In the genomic region with DNA sequence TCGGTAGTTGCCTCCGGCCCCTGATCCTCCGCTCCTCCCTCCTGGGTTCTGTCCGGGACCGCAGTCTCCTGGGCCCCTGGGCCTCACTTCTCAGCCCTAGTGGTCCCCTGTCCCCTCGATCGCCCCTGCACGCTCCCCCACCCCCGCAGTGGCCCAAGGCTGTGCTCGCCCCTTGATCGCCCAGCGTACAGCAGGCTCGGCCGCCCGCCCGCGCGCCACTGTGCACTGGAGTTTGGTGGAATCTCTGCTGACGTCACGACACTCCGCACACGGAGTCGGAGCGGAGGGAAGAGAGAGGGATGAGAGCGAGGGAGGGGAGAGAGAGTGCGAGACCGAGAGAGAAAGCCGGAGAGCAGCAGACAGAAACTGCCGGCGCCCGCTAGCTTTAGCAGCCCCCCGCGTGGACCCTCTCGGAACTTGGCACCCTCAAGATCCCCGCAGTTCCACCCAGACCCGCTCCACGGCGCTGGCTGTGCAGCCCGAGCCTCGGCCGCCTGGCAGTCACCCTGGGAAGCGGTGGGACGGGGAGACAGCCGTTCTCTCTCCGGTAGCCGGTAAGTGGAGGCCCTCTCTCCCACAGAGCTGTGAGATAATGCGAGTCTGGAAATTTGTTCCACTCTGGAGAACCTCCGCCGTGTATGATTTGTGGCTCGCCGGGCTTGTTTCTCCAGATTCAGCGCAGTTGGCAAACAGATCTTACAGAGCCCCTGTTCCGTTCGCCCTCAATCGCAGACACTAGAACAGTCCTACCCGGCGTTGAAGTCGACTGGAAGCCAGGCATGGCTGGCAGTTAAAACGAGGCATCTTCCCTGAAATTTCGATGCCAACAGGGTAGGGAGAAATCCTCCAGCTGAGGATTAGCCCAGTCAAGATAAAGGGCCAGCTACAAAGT, we compare ENCODE assay signal across 7 mouse cellular contexts. TPM values are rescaled to one million over a fixed set of nuclear protein-coding genes. Genes with fewer than 3 reads are reported as not detected.
DNase-seq lines count a peak whose midpoint lies in the region; ATAC-seq and TF ChIP-seq lines count a peak whose summit lies in the region.

TSS of gene Pitx2 (plus strand) at position 270 of the 892 bp plus-strand sequence.

- DNase-seq in Patski (ENCODE audit: low read depth, low spot score) = peak; percentile 82
- DNase-seq in forebrain, postnatal 0 days = peak; percentile 75
- no peak for DNase-seq in large intestine, adult 2 months (ENCODE audit: low read depth, low spot score)
- DNase-seq in cerebellum, adult 9-11 months = no peak
- DNase-seq in cerebellum, adult 18-20 months = no peak

- H3K4me1 ChIP-seq in ES-Bruce4 (ENCODE audit: control insufficient read depth, insufficient read depth, low read length) = no peaks in the 10 kb centered on the region
- peaks cover 11% of the 10 kb centered on the region; the same call in 1 of the 2 replicates for H3K4me1 ChIP-seq in forebrain, postnatal 0 days (ENCODE audit: insufficient read depth)
- H3K4me1 ChIP-seq in neural tube, embryonic 13.5 days (replicated peaks) = peaks cover 28% of the 10 kb centered on the region

- WGBS in forebrain, postnatal 0 days = under 1% methylated on average over 60 of the region's 60 CpGs
- WGBS in large intestine, adult 2 months = 2% methylated on average over 60 of the region's 60 CpGs
- WGBS in neural tube, embryonic 13.5 days = under 1% methylated on average over 60 of the region's 60 CpGs

- no peak for TF ChIP-seq POLR2A in ES-Bruce4 (IDR thresholded peaks at IDR 0.05; ENCODE audit: insufficient read depth, low read length)

- H3K27me3 ChIP-seq in ES-Bruce4 (ENCODE audit: control insufficient read depth, insufficient read depth, low read length, poor library complexity, severe bottlenecking) = peaks cover 49% of the 10 kb centered on the region
- H3K27me3 ChIP-seq in Patski = no peaks in the 10 kb centered on the region
- peaks cover 83% of the 10 kb centered on the region for H3K27me3 ChIP-seq in forebrain, postnatal 0 days (ENCODE audit: insufficient read depth, low read length)
- peaks cover 94% of the 10 kb centered on the region for H3K27me3 ChIP-seq in neural tube, embryonic 13.5 days

- H3K4me3 ChIP-seq in ES-Bruce4 (ENCODE audit: low read depth, low read length) = peak within 1 kb of the TSS; percentile 45
- H3K4me3 ChIP-seq in forebrain, postnatal 0 days (ENCODE audit: low read depth, low read length) = peak within 1 kb of the TSS; percentile 28
- H3K4me3 ChIP-seq in neural tube, embryonic 13.5 days = peak within 1 kb of the TSS; percentile 30

- H3K9ac ChIP-seq in ES-Bruce4 (ENCODE audit: low read depth, poor library complexity, severe bottlenecking) = peak within 1 kb of the TSS; percentile 36; the same call in 1 of the 2 replicates
- no peak within 1 kb of the TSS for H3K9ac ChIP-seq in forebrain, postnatal 0 days
- 0 out of 2 replicates have a peak within 1 kb of the TSS, but pooled peaks have one; percentile 12 for H3K9ac ChIP-seq in neural tube, embryonic 13.5 days

- in situ Hi-C loops in Patski (cut with MboI; ENCODE audit: low pct_unique_long_range_greater_than_20kb) = loop anchor here (5.0 to 25.0 kb wide), 8 partner anchors 728 to 1363 kb away; partner anchors contain the start of gene Ap1ar

- H3K27ac ChIP-seq in ES-Bruce4 (ENCODE audit: insufficient read depth, low read length) = no peak within 1 kb of the TSS
- H3K27ac ChIP-seq in forebrain, postnatal 0 days (ENCODE audit: low read depth, low read length) = no peak within 1 kb of the TSS
- no peak within 1 kb of the TSS for H3K27ac ChIP-seq in neural tube, embryonic 13.5 days (replicated peaks)

- TF ChIP-seq EP300 in ES-Bruce4 (IDR thresholded peaks at IDR 0.05; ENCODE audit: insufficient read depth, low read depth, low read length) = no peak

- no peaks in the 10 kb centered on the region for H3K9me3 ChIP-seq in ES-Bruce4 (replicated peaks; ENCODE audit: control insufficient read depth, insufficient read depth, low read length, poor library complexity, severe bottlenecking)
- H3K9me3 ChIP-seq in forebrain, postnatal 0 days (ENCODE audit: low read length) = no peaks in the 10 kb centered on the region
- H3K9me3 ChIP-seq in neural tube, embryonic 13.5 days = no peaks in the 10 kb centered on the region

- CTCF ChIA-PET in Patski (lab: Charles Lee) = interaction anchor here (0.8 to 17.1 kb wide), 5 partner anchors 9 to 856 kb away, joined by 3 to 345 read pairs (median 4); no protein-coding TSS in a partner anchor

- no peaks in the 10 kb centered on the region for H3K36me3 ChIP-seq in ES-Bruce4 (ENCODE audit: control insufficient read depth, insufficient read depth, low read length, poor library complexity, severe bottlenecking)
- no peaks in the 10 kb centered on the region for H3K36me3 ChIP-seq in forebrain, postnatal 0 days (ENCODE audit: insufficient read depth)
- no peaks in the 10 kb centered on the region for H3K36me3 ChIP-seq in neural tube, embryonic 13.5 days

- H3K4me2 ChIP-seq in forebrain, postnatal 0 days (ENCODE audit: low read depth) = peak within 1 kb of the TSS; percentile 45
- peak within 1 kb of the TSS; percentile 57 for H3K4me2 ChIP-seq in neural tube, embryonic 13.5 days

- POLR2A ChIA-PET in Patski (lab: Charles Lee) = interaction anchor here (23.8 kb wide), 1 partner anchor 19 kb away, joined by 623 read pairs; no protein-coding TSS in a partner anchor

- peak; percentile 92 for ATAC-seq in Patski
- peak; percentile 53 for ATAC-seq in forebrain, postnatal 0 days
- ATAC-seq in neural tube, embryonic 13.5 days (ENCODE audit: low read depth) = peak; percentile 77

- TF ChIP-seq CTCF in ES-Bruce4 (IDR thresholded peaks at IDR 0.05; ENCODE audit: low read depth, low read length) = no peak
- no peak for TF ChIP-seq CTCF in Patski (IDR thresholded peaks at IDR 0.05)
- TF ChIP-seq CTCF in forebrain, postnatal 0 days (IDR thresholded peaks at IDR 0.05; ENCODE audit: low read depth) = no peak

RNA-seq across cellular contexts. Expression of gene Pitx2, which starts in this region (rescaled TPM):
- 21.4 and 23.4 TPM in 2 replicates for polyA plus RNA-seq in ES-Bruce4 (2011; ENCODE audit: insufficient read depth, insufficient read length, low read depth, missing spikeins)
- polyA plus RNA-seq in Patski (2021) = 199 TPM
- 2.1 and 10.5 TPM in 2 replicates for total RNA-seq in forebrain, postnatal 0 days (2014; rRNA removed)
- 2.5 and 7.2 TPM in 2 replicates for polyA plus RNA-seq in forebrain, postnatal 0 days (2015; fragmentation: Nextera tagmentation; extraction: Ambion mirVana)
- 23.4 and 29.8 TPM in 2 replicates for polyA plus RNA-seq in large intestine, adult 2 months (2012; rRNA removed)
- polyA plus RNA-seq in neural tube, embryonic 13.5 days (2015; fragmentation: Nextera tagmentation; extraction: Ambion mirVana) = 4.2 and 5.7 TPM in 2 replicates

Comparison
In these comparisons a context has a peak if more than half of its experiments do, and no peak if none do; other contexts are left out.
1. DNase-seq: peak in Patski (single experiment) and forebrain, postnatal 0 days (single experiment); none in large intestine, adult 2 months (single experiment), cerebellum, adult 9-11 months (single experiment) and cerebellum, adult 18-20 months (0 of 2).
2. Peak in every context shown above with its lines, with median percentiles within 50 percentile points of each other: H3K4me3 ChIP-seq and ATAC-seq.